Mouse (Mus musculus): Measurements from ENCODE around the gene Sp2. TPM values are rescaled to one million over a fixed set of nuclear protein-coding genes. Genes with fewer than 3 reads are reported as not detected.

Gene Sp2
- polyA plus RNA-seq, 1 experiment: 11.8 TPM

DNA sequence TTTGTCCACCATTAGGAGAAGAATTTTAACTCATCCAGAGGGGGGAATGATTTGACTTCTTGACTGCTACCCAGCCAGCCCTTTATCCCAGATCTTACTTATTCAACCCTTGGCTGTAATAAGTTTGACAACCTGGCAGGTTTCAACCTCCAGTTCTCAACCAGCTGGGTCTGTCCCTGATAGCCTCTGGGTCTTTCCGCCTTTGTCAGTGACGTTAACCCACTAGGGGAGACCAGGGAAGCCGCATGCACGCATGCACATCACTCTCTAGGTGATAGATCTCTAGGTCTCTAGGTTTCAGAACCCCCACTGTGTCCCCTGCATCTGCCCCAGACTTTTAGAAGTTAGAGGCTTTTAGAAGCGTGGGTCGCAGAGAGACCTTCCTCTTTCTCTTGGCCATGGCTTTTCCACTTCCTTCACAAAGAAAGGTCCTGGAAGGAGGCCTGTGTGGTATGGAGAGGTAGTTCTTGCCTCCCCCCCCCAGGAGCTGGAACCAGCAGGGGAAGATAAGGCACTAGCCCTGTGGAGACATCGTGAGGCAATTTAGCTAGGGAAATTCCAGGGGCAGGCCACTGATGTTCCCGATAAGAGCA is 26.5 kb upstream of the Sp2 start:
- no peaks in the 10 kb centered on the region for H3K4me1 ChIP-seq (ENCODE audit: control insufficient read depth, insufficient read depth, insufficient read length, low read length)
- no peak overlapping the region for H3K4me3 ChIP-seq (ENCODE audit: insufficient read depth, low read depth, low read length)
- no peak overlapping the region for H3K27ac ChIP-seq (replicated peaks; ENCODE audit: low read depth, low read length)

- no peak overlapping the region for H3K27ac ChIP-seq (replicated peaks; ENCODE audit: low read depth, low read length)
- no peak overlapping the region for H3K4me3 ChIP-seq (ENCODE audit: insufficient read depth, low read depth, low read length)
- no peaks in the 10 kb centered on the region for H3K4me1 ChIP-seq (ENCODE audit: control insufficient read depth, insufficient read depth, insufficient read length, low read length)
Measured at GRCm38 (mm10) chr11:97007093-97007794, 24.5 kb upstream of the Sp2 start.

DNA sequence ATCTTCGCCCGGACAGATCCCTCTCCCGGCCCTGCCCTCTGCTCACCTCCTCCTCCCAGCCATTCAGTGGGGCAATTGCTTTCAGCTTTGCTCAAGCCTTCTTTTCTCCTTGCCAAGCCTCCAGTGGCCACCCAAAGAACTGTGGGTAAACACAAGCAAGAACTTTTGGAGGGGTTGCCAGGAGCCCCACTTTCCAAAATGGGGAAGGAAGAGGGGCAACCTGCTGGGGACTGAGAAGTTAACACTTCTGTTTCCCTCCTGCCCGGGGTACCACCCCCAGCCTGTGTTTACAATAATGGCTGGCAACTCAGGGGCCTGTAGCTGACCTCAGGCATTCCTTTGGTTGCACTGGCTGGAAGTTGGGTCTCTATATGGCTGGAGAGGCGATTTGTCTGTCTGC is 20.4 kb upstream of the Sp2 start:
- Histone ChIP-seq H3K27ac (replicated peaks; ENCODE audit: low read depth, low read length) (no peak overlapping the region), H3K4me3 (ENCODE audit: insufficient read depth, low read depth, low read length) (no peak overlapping the region), H3K4me1 (ENCODE audit: control insufficient read depth, insufficient read depth, insufficient read length, low read length) (no peaks in the 10 kb centered on the region)

DNA sequence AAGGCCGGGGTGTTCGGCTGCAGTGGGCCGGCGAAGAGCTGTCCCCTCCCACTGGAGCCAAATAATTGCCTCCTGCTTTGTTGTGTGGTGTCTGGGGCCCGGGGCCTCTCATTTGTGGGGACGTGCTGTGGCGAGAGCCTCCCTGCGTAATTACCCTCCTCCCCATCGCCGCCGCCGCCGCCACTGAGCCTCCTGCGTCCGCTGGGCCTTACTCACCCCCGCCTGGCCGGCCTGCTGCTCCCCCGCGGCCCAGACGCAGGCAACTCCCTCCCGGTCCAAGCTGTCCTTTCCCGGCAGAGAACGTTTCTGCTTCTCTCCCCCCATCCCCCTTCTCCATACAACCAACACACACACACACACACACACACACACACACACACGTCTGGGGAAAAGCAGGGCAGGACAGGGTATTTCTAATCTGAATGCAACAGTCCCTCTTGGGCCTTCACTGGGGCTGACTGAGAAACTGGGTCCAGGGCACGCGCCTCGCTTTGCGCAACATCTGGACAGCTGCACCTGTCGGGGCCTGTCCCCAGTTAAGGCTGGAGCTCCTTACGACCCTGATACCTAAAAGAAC is 14.7 kb upstream of the Sp2 start:
- Histone ChIP-seq H3K4me3 (ENCODE audit: insufficient read depth, low read depth, low read length) (peak overlapping the region; percentile 45), H3K27ac (replicated peaks; ENCODE audit: low read depth, low read length) (no peak overlapping the region; the same call in 1 of the 2 replicates), H3K4me1 (ENCODE audit: control insufficient read depth, insufficient read depth, insufficient read length, low read length) (peaks cover 8% of the 10 kb centered on the region; the same call in 1 of the 2 replicates)

DNA sequence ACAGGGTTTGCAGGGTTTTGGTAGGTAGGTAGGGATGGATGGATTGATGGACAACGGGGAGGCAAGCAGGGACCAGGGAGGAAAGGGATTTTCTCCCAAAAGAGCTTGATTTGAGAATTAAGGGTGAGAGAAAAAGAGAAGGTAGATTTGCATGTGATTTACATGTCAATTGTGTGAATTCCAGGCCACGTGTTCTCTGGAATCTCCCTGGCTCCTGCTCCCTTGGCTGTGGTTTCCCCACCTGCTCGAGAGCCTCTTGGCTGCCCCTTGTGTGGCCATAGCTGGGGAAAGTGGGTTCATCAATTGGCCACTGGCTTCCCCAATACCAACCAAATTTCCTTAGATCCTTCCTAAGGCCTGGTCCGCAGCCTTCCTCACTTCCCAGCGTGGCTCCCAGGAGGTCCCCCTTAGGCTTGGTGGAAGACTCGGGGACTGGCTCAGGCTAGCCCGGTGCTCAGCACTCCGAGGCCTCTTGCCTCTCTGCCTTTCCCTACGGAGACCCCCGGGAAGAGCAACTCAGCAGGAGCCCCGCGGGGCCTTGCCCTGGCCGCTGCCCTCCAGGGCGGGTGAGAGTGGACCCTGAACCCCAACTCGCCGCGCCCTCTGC is 14.1 kb upstream of the Sp2 start:
- Histone ChIP-seq H3K4me3 (ENCODE audit: insufficient read depth, low read depth, low read length) (peak overlapping the region; percentile 45), H3K27ac (replicated peaks; ENCODE audit: low read depth, low read length) (no peak overlapping the region), H3K4me1 (ENCODE audit: control insufficient read depth, insufficient read depth, insufficient read length, low read length) (peaks cover 8% of the 10 kb centered on the region; the same call in 1 of the 2 replicates)

- Histone ChIP-seq H3K4me1 (ENCODE audit: control insufficient read depth, insufficient read depth, insufficient read length, low read length) (peaks cover 8% of the 10 kb centered on the region; the same call in 1 of the 2 replicates), H3K27ac (replicated peaks; ENCODE audit: low read depth, low read length) (no peak overlapping the region), H3K4me3 (ENCODE audit: insufficient read depth, low read depth, low read length) (no peak overlapping the region)
Measured at GRCm38 (mm10) chr11:96995836-96996772, 13.3 kb upstream of the Sp2 start.

- H3K4me3 ChIP-seq (ENCODE audit: insufficient read depth, low read depth, low read length): no peak overlapping the region
- H3K4me1 ChIP-seq (ENCODE audit: control insufficient read depth, insufficient read depth, insufficient read length, low read length): peaks cover 8% of the 10 kb centered on the region; the same call in 1 of the 2 replicates
- H3K27ac ChIP-seq (replicated peaks; ENCODE audit: low read depth, low read length): no peak overlapping the region
Measured at GRCm38 (mm10) chr11:96995031-96995430, 12.3 kb upstream of the Sp2 start.

- Histone ChIP-seq H3K27ac (replicated peaks; ENCODE audit: low read depth, low read length) (no peak overlapping the region; the same call in 1 of the 2 replicates), H3K4me3 (ENCODE audit: insufficient read depth, low read depth, low read length) (no peak overlapping the region), H3K4me1 (ENCODE audit: control insufficient read depth, insufficient read depth, insufficient read length, low read length) (peaks cover 8% of the 10 kb centered on the region; the same call in 1 of the 2 replicates)
Measured at GRCm38 (mm10) chr11:96992722-96993311, 10.1 kb upstream of the Sp2 start.

DNA sequence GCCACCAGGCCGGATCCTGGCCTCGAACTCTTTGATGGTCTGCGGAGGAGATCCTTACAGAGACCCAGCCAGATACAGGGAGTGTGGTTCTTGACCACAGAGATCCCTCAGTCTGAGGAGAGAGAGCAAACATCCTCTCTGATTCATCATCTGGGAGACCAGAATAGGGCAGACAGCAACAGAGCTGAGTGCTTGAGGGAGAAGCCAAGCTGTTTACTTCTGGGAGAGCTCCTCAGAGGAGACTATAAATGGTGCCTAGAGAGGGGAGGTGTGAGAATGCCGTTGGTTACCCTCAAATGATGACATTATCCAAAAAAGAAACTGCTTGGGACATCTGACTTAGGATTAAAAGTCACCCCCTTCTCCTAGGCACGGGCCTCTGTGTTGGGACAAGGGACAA is 8.7 kb upstream of the Sp2 start:
- H3K27ac ChIP-seq (replicated peaks; ENCODE audit: low read depth, low read length): no peak overlapping the region
- H3K4me1 ChIP-seq (ENCODE audit: control insufficient read depth, insufficient read depth, insufficient read length, low read length): peaks cover 6% of the 10 kb centered on the region; the same call in 1 of the 2 replicates

GRCm38 (mm10) chr11:96987873-96988655 is 5.3 kb upstream of the Sp2 start:
- Histone ChIP-seq H3K27ac (replicated peaks; ENCODE audit: low read depth, low read length) (no peak overlapping the region), H3K4me3 (ENCODE audit: insufficient read depth, low read depth, low read length) (no peak overlapping the region), H3K4me1 (ENCODE audit: control insufficient read depth, insufficient read depth, insufficient read length, low read length) (peaks cover 4% of the 10 kb centered on the region; the same call in 1 of the 2 replicates)

More for the DNA sequence above, 8.7 kb upstream of the Sp2 start:
- H3K4me3 ChIP-seq (ENCODE audit: insufficient read depth, low read depth, low read length): no peak overlapping the region

GRCm38 (mm10) chr11:96986463-96986862 is 3.7 kb upstream of the Sp2 start:
- H3K4me3 ChIP-seq (ENCODE audit: insufficient read depth, low read depth, low read length): no peak overlapping the region
- H3K4me1 ChIP-seq (ENCODE audit: control insufficient read depth, insufficient read depth, insufficient read length, low read length): no peaks in the 10 kb centered on the region; the same call in 1 of the 2 replicates
- no peak overlapping the region for H3K27ac ChIP-seq (replicated peaks; ENCODE audit: low read depth, low read length)

GRCm38 (mm10) chr11:96984903-96985302 is 2.1 kb upstream of the Sp2 start:
- Histone ChIP-seq H3K4me1 (ENCODE audit: control insufficient read depth, insufficient read depth, insufficient read length, low read length) (no peaks in the 10 kb centered on the region; the same call in 1 of the 2 replicates), H3K4me3 (ENCODE audit: insufficient read depth, low read depth, low read length) (no peak overlapping the region), H3K27ac (replicated peaks; ENCODE audit: low read depth, low read length) (no peak overlapping the region)

DNA sequence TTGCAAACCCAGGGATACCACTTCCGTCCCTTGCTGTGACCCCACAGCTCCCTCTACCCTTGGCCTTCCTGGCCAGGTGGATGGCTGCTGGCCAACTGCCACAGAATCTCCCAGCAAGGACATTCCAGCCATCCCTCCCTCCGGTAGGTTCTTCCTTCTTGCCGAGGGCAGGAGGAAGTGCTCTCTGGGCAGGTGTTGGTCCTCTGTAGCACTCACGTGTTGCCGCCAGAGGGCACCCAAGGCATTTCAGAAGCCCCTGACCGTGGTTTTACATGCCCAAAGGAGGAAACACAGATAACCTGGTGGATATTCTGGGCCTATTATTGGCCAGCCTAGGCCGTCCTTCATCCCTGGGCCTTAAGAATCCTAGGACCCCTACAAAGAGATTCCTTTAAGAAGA is 404 bp downstream of the Sp2 start:
- Histone ChIP-seq H3K4me1 (ENCODE audit: control insufficient read depth, insufficient read depth, insufficient read length, low read length) (0 out of 2 replicates have a peak, but pooled peaks cover 3% of the 10 kb centered on the region), H3K4me3 (ENCODE audit: insufficient read depth, low read depth, low read length) (no peak overlapping the region), H3K27ac (replicated peaks; ENCODE audit: low read depth, low read length) (no peak overlapping the region)

Data from brown adipose tissue, adult 24 weeks (tissue).